Mouse (Mus musculus): Measurements from ENCODE around the gene Gm5941.
"Not testable (repeated sequence)": the region's sequence is repeated elsewhere in the genome, so short reads cannot be mapped to it uniquely, and the experiment has no call there.

The Gm5941 gene

GRCm38 (mm10) chrX:92489649-92490048 lies at the start of gene Gm5941:
Gene Gm5941, plus strand, starts transcription at chrX:92489949.
- DNase-seq (ENCODE audit: low read depth, low spot score) = not testable (repeated sequence)

GRCm38 (mm10) chrX:92460496-92460895 lies 29.3 kb upstream of the Gm5941 start:
- DNase-seq (ENCODE audit: low read depth, low spot score) = no peak

GRCm38 (mm10) chrX:92464773-92465172 lies 25.0 kb upstream of the Gm5941 start:
- DNase-seq (ENCODE audit: low read depth, low spot score) = no peak

GRCm38 (mm10) chrX:92498254-92498653 lies 8.5 kb downstream of the Gm5941 start:
- no peak for DNase-seq (ENCODE audit: low read depth, low spot score)

GRCm38 (mm10) chrX:92527826-92528225 lies 38.1 kb downstream of the Gm5941 start:
- DNase-seq (ENCODE audit: low read depth, low spot score) = no peak
